Mouse (Mus musculus) embryonic facial prominence, embryonic 13.5 days (tissue): ENCODE measurements around the gene Gna13. TPM values are rescaled to one million over a fixed set of nuclear protein-coding genes. Genes with fewer than 3 reads are reported as not detected.

Experiments
- ATAC-seq: fragments of 200-750 bp; cut with Nextera tagmentation; 2 replicates; pipeline ENCODE4 v1.8.0; 2017; ENCODE audit warnings: low read depth; ENCODE audit not compliant: insufficient number of reproducible peaks, insufficient read depth, low FRiP score, low TSS enrichment
- H3K27ac ChIP-seq: fragments of 300-500 bp; sonication (generic); 2 replicates; pipeline ENCODE4 v1.5.1; 2015; ENCODE audit warnings: moderate library complexity, mild to moderate bottlenecking, inconsistent platforms
- H3K27me3 ChIP-seq: fragments of 300-500 bp; sonication (generic); 2 replicates; pipeline ENCODE4 v1.6.1; 2015; ENCODE audit warnings: mild to moderate bottlenecking, inconsistent platforms
- H3K36me3 ChIP-seq: fragments of 300-500 bp; sonication (generic); 2 replicates; pipeline ENCODE4 v1.6.1; 2015; ENCODE audit warnings: mild to moderate bottlenecking, inconsistent platforms
- H3K4me1 ChIP-seq: fragments of 300-500 bp; sonication (generic); 2 replicates; pipeline ENCODE4 v1.6.1; 2015; ENCODE audit warnings: inconsistent platforms
- H3K4me2 ChIP-seq: fragments of 300-500 bp; sonication (generic); 2 replicates; pipeline ENCODE4 v1.6.1; 2015; ENCODE audit warnings: moderate library complexity, mild to moderate bottlenecking, inconsistent platforms
- H3K4me3 ChIP-seq: fragments of 300-500 bp; sonication (generic); 2 replicates; pipeline ENCODE4 v1.5.1; 2015; ENCODE audit warnings: mild to moderate bottlenecking, inconsistent platforms
- H3K9ac ChIP-seq: fragments of 300-500 bp; sonication (generic); 2 replicates; pipeline ENCODE4 v1.6.1; 2015; ENCODE audit warnings: mild to moderate bottlenecking, inconsistent platforms
- H3K9me3 ChIP-seq: fragments of 300-500 bp; sonication (generic); 2 replicates; pipeline ENCODE4 v1.6.1; 2016; ENCODE audit warnings: inconsistent platforms
- WGBS: fragments of 180-500 bp; shearing (Covaris S2); methylation state at CpG from one replicate; pipeline ENCODE4 v1.1.7; 2015; ENCODE audit warnings: mixed read lengths; 5-methylcytosine and 5-hydroxymethylcytosine counted together
- polyA plus RNA-seq: library from polyadenylated mRNA; unstranded; fragments of >200 nt; fragmentation: Nextera tagmentation; extraction: Ambion mirVana; gene quantifications from 2 replicates; pipeline ENCODE4 v1.2.1, GENCODE M21; 2015

Gene Gna13
- polyA plus RNA-seq, 1 experiment from 2014 or later: 22.1 TPM

DNA sequence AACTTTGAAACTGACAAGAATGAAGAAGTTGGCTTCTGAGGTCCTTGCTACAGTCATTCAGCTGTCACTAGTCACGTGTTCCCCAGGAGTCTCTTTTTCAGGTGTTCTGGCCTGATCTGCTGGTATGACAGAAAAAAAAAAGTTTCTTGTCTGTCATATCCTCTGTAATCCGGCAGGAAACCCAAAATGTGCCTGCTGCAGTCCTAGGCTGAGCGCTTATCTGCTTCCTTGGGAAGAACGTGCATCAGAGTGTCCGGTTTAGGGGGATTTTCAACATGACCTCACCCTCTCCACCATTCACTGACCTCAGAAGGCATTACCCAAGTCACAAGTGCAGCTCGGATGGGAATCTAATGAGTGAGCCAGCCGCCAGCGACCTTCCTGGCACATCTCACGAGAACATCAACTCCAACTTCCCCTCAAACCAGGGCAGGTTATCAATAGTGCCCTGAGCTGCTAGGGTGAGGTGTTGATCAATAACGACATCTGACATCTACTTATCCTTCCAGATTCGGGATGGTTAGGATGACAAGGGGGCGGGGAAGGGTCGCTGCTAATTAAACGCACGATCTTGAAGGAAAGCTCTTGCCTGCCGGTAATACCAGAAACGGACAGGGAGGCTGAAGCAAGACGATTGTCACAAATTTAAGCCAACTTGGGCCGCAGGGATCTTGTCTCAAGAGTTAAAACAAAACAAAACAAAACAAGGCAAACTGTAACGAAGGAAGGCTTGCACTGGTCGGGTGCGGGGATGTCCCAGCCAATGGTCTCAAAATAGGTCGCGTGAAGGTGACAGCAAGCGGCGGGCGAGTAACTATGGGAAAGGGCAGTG lies 784 bp upstream of the Gna13 start:
- Histone ChIP-seq H3K4me1 (peaks cover 47% of the 10 kb centered on the region), H3K27ac (peak overlapping the region; percentile 96), H3K36me3 (peaks cover 13% of the 10 kb centered on the region), H3K4me3 (peak overlapping the region; percentile 77), H3K4me2 (peak overlapping the region; percentile 77), H3K9ac (peak overlapping the region; percentile 73), H3K9me3 (no peaks in the 10 kb centered on the region), H3K27me3 (no peaks in the 10 kb centered on the region; the same call in 1 of the 2 replicates)
- no peak; the same call in 1 of the 2 replicates for ATAC-seq
- WGBS: 6% methylated on average over 27 of the region's 27 CpGs

DNA sequence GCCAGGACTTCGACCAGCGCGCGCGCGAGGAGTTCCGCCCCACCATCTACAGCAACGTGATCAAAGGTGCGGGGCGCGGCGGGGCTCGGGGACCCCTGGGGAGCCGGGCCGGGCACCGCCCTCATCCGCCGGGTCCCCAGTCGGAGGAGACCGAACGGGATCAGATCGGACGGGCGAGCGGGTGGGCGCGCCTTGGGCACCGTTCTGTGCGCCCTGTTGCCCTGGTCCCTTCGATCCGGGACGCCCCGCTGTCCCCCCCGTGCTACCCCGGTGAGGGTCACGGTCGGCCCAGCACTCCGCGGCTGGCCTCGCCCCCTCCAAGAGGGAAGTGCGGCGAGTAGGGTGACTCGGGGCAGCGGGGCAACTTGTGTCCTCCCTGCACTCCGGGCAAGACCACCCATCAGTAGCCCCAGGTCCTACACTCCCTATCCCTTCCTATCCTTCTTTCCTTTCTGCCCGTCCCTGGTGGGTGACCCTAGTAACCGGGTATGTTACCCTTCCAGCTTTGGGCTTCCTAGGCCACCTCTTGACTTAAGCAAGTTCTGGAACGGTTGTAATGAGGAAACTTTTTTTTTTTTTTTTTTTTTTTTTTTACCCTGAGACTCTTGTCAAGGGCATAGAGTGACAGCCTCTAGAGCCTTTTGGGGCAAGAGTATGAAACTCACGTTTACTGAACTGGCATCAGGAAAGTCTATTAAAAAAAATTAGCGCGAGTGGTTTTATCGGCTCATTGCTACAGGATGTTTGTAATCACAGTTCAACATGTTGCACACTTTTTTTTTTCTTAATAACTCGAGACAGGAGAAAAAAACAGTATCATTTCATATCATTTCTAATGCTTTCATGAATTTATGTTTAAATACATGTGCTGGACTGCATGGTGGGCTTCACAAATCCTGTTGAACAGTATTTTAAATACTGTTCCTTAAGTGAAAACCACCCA lies 831 bp downstream of the Gna13 start:
- 2% methylated on average over 48 of the region's 53 CpGs for WGBS
- H3K9me3 ChIP-seq: no peaks in the 10 kb centered on the region

DNA sequence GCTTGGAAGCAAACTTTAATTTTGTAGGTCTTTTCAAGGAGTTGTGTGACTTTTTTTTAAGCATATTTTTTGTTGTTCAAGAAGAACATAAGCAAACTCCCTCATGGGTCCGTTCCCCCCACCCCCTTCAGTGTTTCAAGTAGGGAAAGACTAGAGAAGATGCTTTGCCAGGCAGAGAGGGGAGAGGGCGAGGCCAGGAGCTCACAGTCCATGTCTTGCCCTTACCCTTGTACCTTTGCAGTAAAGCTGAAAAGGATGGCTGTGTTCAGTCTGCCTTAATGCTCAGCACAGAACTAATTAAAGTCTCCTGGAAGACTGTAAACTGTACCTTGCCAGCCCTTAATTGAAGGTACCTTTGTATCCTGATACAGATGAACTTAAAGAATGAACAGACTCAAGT lies 1.7 kb downstream of the Gna13 start:
- no peak for ATAC-seq
- peaks cover 21% of the 10 kb centered on the region for H3K36me3 ChIP-seq
- peak overlapping the region; percentile 77 for H3K4me3 ChIP-seq
- H3K27me3 ChIP-seq: no peaks in the 10 kb centered on the region; the same call in 1 of the 2 replicates
- peak overlapping the region; percentile 61 for H3K9ac ChIP-seq
- H3K4me1 ChIP-seq: peaks cover 52% of the 10 kb centered on the region
- peak overlapping the region; percentile 77 for H3K4me2 ChIP-seq
- no peak overlapping the region for H3K27ac ChIP-seq
- 60% methylated on average over 2 of the region's 2 CpGs for WGBS
- H3K9me3 ChIP-seq: no peaks in the 10 kb centered on the region

More for the DNA sequence above, 831 bp downstream of the Gna13 start:
- Histone ChIP-seq H3K9ac (peak overlapping the region; percentile 88), H3K27me3 (no peaks in the 10 kb centered on the region; the same call in 1 of the 2 replicates), H3K27ac (peak overlapping the region; percentile 96), H3K4me1 (peaks cover 51% of the 10 kb centered on the region), H3K36me3 (peaks cover 14% of the 10 kb centered on the region), H3K4me2 (peak overlapping the region; percentile 77), H3K4me3 (peak overlapping the region; percentile 77)
- peak; percentile 49; the same call in 1 of the 2 replicates for ATAC-seq

DNA sequence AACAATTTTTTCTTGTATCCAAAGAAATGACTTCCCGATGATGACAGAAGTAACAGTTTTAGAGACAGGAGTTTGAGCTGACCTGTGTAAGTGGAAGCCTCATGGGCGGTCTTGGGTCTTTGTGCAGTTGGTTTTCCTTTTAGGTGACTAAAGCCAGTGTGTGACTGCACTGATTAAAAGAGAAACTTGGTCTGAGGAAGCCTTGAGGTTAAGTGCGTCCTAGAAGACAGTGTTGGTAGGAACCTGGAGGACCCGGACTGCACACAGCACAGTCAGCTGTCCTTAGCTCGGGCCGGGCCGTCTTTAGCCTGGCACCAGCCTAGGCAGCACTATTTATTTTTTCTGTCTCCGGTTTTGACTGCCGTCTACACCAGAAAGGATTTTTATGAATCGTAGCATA lies 2.2 kb downstream of the Gna13 start:
- ATAC-seq: no peak
- 82% methylated on average over 10 of the region's 10 CpGs for WGBS
- peak overlapping the region; percentile 61 for H3K9ac ChIP-seq
- no peaks in the 10 kb centered on the region; the same call in 1 of the 2 replicates for H3K27me3 ChIP-seq
- no peak overlapping the region for H3K27ac ChIP-seq
- H3K9me3 ChIP-seq: no peaks in the 10 kb centered on the region
- H3K4me2 ChIP-seq: peak overlapping the region; percentile 77
- H3K4me3 ChIP-seq: peak overlapping the region; percentile 77
- peaks cover 52% of the 10 kb centered on the region for H3K4me1 ChIP-seq
- peaks cover 26% of the 10 kb centered on the region for H3K36me3 ChIP-seq

DNA sequence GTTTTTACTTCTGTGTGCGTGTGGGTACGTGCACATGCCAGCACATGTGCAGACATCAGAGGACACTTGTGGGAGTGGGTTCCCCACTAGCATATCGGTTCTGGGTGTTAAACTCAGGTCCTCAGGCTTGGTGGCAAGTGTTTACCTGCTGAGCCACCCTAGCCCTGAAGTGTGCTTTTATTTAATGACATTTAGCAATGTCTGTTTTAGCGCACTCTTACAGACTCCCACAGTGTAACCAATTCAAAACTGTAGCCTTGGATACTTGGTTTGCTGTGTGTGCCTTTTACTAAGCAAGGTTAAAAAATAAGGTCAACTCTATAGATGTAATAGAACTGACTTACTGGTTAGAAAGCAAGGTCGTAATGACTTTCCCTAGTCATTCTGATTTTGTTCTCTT lies 3.2 kb downstream of the Gna13 start:
- Histone ChIP-seq H3K9ac (no peak overlapping the region), H3K27ac (no peak overlapping the region), H3K27me3 (no peaks in the 10 kb centered on the region), H3K9me3 (no peaks in the 10 kb centered on the region), H3K4me3 (no peak overlapping the region), H3K36me3 (peaks cover 26% of the 10 kb centered on the region), H3K4me1 (peaks cover 53% of the 10 kb centered on the region), H3K4me2 (peak overlapping the region; percentile 77)
- ATAC-seq: no peak
- WGBS: 91% methylated on average over 5 of the region's 5 CpGs

DNA sequence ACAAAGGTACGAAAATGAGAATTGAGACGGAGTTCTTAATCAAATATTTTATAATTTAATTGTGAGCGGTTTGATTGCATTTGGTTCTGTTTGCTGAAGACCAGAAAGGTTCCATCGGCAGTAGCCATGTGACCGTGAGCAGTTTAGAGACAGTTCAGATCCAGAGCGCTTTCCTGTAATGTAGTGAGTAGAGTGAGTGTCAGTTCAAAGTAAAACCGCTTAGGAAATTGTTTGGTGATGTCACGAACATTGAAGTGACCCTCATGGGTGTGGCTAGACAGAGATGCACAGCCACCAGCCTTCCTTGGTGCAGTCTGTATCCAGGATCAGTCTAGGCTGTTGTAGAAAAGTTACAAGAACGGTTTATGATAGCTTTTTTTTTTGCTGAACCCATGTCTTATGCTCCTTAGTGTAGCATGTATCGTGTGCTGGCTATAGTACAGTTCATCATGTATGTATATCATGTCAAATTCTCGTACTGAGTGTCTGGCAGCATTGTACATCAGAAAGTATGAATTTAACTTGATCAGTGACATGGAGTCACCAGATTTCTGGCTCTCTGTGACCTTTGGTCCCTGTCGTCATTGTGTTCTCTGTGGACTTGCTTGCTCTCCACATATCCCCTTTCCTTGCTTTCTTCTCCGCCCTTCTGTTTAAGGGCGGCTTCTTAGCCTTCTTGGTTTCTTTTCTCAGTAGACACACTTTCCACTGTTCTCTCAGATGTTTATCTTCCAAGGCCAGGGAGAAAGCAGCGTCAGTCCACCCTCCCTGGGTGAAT lies 4.4 kb downstream of the Gna13 start:
- 79% methylated on average over 15 of the region's 15 CpGs for WGBS
- no peak for ATAC-seq

DNA sequence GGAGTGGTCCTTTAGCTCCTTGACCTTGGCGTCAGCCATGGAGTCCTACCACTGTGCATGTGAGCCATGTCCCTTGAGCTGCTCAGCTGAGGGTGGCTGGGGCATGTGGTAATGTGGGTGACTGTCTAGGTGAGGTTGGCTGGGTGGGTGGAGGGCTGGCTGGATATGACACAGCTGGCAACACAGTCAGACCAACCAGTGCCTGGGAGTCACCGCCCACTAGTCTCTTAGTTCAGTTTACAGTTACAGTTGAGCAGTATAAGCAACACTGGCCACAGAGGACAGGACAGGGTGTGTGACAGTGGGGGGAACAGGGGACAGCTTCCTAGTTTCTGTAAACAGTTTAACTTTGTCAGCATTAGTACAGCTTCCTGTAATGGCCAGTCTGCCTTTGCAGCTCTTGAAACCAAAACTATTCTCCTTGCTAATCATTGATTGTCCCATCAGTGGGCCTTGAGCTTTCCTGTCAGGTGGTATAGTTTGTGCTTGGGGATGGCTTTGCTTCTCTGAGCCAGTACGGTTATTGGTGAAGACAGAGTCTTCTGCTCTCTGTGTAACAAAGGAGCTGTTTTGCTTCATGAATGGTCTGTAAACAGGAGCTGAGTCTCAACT lies 6.5 kb downstream of the Gna13 start:
- Histone ChIP-seq H3K4me3 (no peak overlapping the region), H3K9me3 (no peaks in the 10 kb centered on the region), H3K9ac (no peak overlapping the region), H3K36me3 (peaks cover 39% of the 10 kb centered on the region), H3K4me1 (peaks cover 50% of the 10 kb centered on the region), H3K27ac (no peak overlapping the region), H3K4me2 (no peak overlapping the region), H3K27me3 (no peaks in the 10 kb centered on the region)
- ATAC-seq: no peak
- 88% methylated on average over 3 of the region's 3 CpGs for WGBS

More for the DNA sequence above, 4.4 kb downstream of the Gna13 start:
- Histone ChIP-seq H3K27me3 (no peaks in the 10 kb centered on the region), H3K9me3 (no peaks in the 10 kb centered on the region), H3K36me3 (peaks cover 26% of the 10 kb centered on the region), H3K4me1 (peaks cover 51% of the 10 kb centered on the region), H3K4me3 (no peak overlapping the region), H3K9ac (no peak overlapping the region), H3K27ac (no peak overlapping the region), H3K4me2 (no peak overlapping the region)

DNA sequence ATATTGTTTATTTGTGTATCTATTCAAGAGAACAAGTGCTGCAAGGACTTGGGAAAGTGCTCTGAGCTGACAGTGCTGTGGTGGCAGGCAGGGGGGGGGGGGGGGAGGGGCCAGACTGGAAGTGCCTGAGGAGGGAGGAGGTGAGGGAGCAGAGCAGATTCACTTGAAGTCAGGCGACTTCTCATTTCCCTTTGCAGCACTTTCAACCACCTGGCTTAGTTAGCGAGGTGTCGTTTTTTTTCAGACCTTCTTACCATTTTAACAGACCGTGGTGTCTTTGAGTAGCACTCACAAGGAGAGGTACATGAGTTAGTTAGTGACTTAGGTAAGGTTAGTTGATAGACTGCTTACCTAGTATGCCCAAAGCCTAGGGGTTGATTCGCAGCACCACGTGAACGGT lies 12.8 kb downstream of the Gna13 start:
- peaks cover 12% of the 10 kb centered on the region for H3K36me3 ChIP-seq
- ATAC-seq: no peak
- no peaks in the 10 kb centered on the region for H3K27me3 ChIP-seq
- H3K4me2 ChIP-seq: no peak overlapping the region
- WGBS: 67% methylated on average over 7 of the region's 7 CpGs
- H3K4me1 ChIP-seq: peaks cover 34% of the 10 kb centered on the region
- H3K27ac ChIP-seq: no peak overlapping the region
- no peaks in the 10 kb centered on the region for H3K9me3 ChIP-seq
- no peak overlapping the region for H3K9ac ChIP-seq
- H3K4me3 ChIP-seq: no peak overlapping the region

DNA sequence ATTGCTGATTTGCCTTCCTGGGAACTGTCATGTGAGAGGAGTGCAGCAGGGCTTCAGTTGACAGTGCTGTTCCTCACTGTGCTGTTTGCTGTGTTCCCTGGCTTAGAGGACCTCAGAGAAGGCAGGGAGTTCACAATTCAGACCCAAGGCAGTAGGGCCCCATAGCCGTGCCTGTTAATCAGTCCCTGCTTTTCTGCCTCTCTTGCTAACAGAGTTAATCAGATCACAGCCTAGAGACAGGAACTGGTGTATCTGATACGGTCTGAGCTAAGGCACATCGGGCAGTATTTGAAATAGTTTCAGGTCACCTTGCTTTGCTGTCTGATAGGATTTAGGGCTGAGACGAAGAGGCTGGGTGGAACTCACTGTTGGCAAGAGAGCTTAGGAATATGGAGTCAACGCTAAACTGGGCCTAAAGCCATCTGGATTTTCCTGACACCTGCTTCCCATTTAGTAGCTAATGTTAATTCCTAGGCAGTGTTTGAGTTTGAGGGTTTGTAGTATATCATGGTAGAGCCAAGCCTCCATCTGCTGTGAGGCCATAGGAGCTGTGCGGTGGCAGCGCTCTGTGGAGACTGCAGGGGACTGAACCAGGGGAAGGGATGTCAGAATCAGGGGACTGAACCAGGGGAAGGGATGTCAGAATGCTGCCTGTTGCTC lies 14.0 kb downstream of the Gna13 start:
- 16% methylated on average over 7 of the region's 7 CpGs for WGBS
- ATAC-seq: peak; percentile 52; the same call in 1 of the 2 replicates
- Histone ChIP-seq H3K27ac (peak overlapping the region; percentile 78), H3K36me3 (peaks cover 16% of the 10 kb centered on the region), H3K4me3 (peak overlapping the region; percentile 6; the same call in 1 of the 2 replicates), H3K4me2 (peak overlapping the region; percentile 35), H3K9ac (0 out of 2 replicates have a peak overlapping the region, but pooled peaks have one; percentile 11), H3K4me1 (peaks cover 30% of the 10 kb centered on the region), H3K9me3 (no peaks in the 10 kb centered on the region), H3K27me3 (no peaks in the 10 kb centered on the region)

DNA sequence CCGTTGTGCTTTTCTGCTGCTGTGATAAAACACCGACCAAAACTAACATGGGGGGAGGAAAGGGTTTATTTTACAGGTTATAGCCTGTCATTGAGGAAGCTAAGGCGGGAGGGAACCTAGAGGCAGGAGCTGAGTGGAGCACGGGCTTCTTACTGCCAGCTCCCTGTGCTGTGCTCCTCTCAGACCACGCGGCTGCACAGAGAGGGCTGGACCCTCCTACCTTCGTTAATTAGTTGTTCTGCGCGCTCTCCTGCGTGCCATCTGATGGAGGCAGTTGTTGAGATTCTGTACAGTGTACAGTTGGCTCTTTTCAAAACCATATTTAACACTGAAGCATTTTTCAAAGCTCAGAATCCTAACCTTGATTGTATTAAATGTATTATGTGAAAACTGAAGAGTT lies 14.8 kb downstream of the Gna13 start:
- no peak for ATAC-seq
- 42% methylated on average over 10 of the region's 10 CpGs for WGBS
- Histone ChIP-seq H3K9me3 (no peaks in the 10 kb centered on the region), H3K9ac (peak overlapping the region; percentile 16; the same call in 1 of the 2 replicates), H3K4me1 (peaks cover 25% of the 10 kb centered on the region), H3K4me2 (peak overlapping the region; percentile 35; the same call in 1 of the 2 replicates), H3K4me3 (no peak overlapping the region), H3K27me3 (no peaks in the 10 kb centered on the region), H3K27ac (peak overlapping the region; percentile 78; the same call in 1 of the 2 replicates), H3K36me3 (peaks cover 16% of the 10 kb centered on the region)
